Mouse (Mus musculus) lung, adult 2 months (tissue): ENCODE data around the gene Rpl23.

Source experiments
- CTCF ChIP-seq: fragments of 200-500 bp; IDR thresholded peaks from 2 replicates; pipeline ENCODE4 v1.5.1; 2011; ENCODE audit warnings: mild to moderate bottlenecking, low read length, control low read depth; ENCODE audit not compliant: insufficient read depth
- POLR2A ChIP-seq: fragments of 200-500 bp; IDR thresholded peaks from 2 replicates; pipeline ENCODE4 v1.6.1; 2011; ENCODE audit warnings: low read depth, mild to moderate bottlenecking, control low read depth, low read length, borderline replicate concordance; ENCODE audit errors: extremely low read depth

- TF ChIP-seq CTCF, result no peak
- no peak for TF ChIP-seq POLR2A
Measured at GRCm38 (mm10) chr11:97812491-97812921, 30.3 kb upstream of the Rpl23 start.
